Mouse (Mus musculus): ENCODE results near the gene Dnaaf5. TPM values are rescaled to one million over a fixed set of nuclear protein-coding genes. Genes with fewer than 3 reads are reported as not detected.
A peak's percentile ranks its signal among the peaks of the same experiment; 100 is the strongest.

Dnaaf5 gene
- polyA plus RNA-seq, 1 experiment from 2014 or later = 5.9 TPM

DNA sequence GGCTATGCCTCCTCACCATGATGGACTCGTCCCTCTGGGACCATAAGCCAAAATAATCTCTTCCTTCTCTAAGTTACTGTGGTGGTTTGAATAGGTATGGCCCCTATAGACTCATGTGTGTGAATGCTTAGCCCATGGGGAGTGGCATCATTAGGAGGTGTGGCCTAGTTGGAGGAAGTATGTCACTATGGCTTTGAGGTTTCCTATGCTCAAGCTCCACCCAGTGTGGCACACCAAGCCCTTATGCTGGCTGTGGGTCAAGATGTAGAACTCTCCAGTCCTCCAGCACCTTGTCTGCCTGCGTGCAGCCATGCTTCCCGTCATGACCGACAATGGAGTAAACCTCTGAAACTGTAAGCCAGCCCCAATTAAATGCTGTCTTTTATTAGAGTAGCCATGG is 4.3 kb upstream of the Dnaaf5 start:
- Histone ChIP-seq H3K4me2 (no peak overlapping the region), H3K4me1 (peaks cover 6% of the 10 kb centered on the region; the same call in 1 of the 2 replicates), H3K9ac (no peak overlapping the region), H3K36me3 (no peaks in the 10 kb centered on the region), H3K9me3 (no peaks in the 10 kb centered on the region), H3K27ac (no peak overlapping the region), H3K4me3 (replicated peaks) (no peak overlapping the region), H3K27me3 (replicated peaks) (no peaks in the 10 kb centered on the region)
- WGBS = 92% methylated on average over 4 of the region's 4 CpGs
- ATAC-seq (ENCODE audit: insufficient read depth, low FRiP score, low read depth) = no peak

DNA sequence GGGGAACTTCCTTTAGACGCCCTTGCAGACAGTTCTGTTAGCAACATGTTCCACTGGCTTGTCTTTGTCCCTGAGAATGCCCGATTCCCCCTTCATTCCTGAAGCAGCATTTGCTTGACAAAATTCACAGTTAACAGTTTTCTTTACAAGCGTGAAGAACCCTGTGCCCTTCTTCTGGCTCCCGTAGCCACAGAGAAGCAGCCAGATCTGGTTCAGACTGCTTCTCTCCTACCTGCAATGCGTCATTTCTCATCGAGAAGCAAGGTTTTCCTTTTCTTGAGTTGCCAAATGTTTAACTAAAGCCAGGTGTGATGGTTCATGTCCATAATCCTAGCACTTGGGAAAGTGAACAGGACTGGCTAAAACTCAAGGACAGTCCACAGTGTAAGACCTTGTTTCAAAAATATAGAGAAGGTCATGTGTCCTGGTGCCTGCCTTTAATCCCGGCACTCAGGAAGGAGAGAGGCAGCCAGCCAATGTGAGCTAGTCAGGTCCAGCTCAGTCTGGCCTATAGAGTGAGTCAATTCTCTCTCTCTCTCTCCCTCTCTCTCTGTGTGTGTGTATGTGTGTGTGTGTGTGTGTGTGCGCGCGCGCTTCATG is 3.4 kb upstream of the Dnaaf5 start:
- H3K9me3 ChIP-seq = no peaks in the 10 kb centered on the region
- no peak overlapping the region for H3K9ac ChIP-seq
- 79% methylated on average over 11 of the region's 11 CpGs for WGBS
- ATAC-seq (ENCODE audit: insufficient read depth, low FRiP score, low read depth) = no peak
- no peak overlapping the region for H3K4me2 ChIP-seq
- no peaks in the 10 kb centered on the region for H3K36me3 ChIP-seq
- H3K4me3 ChIP-seq (replicated peaks) = no peak overlapping the region
- no peaks in the 10 kb centered on the region for H3K27me3 ChIP-seq (replicated peaks)
- H3K4me1 ChIP-seq = peaks cover 8% of the 10 kb centered on the region; the same call in 1 of the 2 replicates
- H3K27ac ChIP-seq = no peak overlapping the region

GRCm38 (mm10) chr5:139147178-139148078 is 2.6 kb upstream of the Dnaaf5 start:
- Histone ChIP-seq H3K4me2 (no peak overlapping the region), H3K27ac (no peak overlapping the region), H3K36me3 (0 out of 2 replicates have a peak, but pooled peaks cover 1% of the 10 kb centered on the region), H3K4me1 (peaks cover 8% of the 10 kb centered on the region; the same call in 1 of the 2 replicates), H3K27me3 (replicated peaks) (no peaks in the 10 kb centered on the region), H3K9ac (no peak overlapping the region), H3K9me3 (no peaks in the 10 kb centered on the region), H3K4me3 (replicated peaks) (no peak overlapping the region)
- 90% methylated on average over 14 of the region's 14 CpGs for WGBS
- ATAC-seq (ENCODE audit: insufficient read depth, low FRiP score, low read depth) = no peak

DNA sequence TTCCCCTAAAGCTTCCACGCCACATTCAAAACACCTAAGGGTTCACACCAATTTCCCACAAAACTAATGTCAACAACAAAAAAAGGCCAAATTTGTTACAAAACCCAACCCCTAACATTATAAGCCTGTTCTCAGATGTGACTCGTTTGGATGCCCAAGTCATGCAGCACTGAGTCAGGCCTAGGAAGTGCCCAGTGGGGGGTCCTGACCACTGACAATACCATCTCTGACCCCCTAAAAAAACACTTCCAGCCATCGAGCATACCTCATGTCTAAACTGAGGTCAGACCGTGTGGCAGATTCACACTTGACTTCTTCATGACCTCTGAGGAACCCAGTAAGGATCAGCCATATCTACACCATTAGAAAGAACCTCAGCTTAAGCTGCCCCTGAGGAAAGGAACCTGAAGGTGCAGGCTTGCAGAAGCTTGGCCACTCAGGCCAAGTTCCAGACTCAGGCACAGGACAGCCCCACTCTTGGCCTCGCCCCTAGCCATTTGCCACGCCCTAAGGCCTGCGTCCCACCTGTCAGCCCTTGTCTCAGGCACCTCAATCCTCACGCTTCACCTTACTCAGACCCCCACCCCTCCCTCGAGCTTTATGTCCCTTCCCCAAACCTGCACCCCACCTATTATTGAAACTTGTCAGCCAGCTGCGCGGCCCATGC is 884 bp upstream of the Dnaaf5 start:
- ATAC-seq (ENCODE audit: insufficient read depth, low FRiP score, low read depth) = peak; percentile 47
- H3K4me1 ChIP-seq = peaks cover 8% of the 10 kb centered on the region; the same call in 1 of the 2 replicates
- H3K4me3 ChIP-seq (replicated peaks) = peak overlapping the region; percentile 55
- WGBS = 24% methylated on average over 11 of the region's 11 CpGs
- no peaks in the 10 kb centered on the region for H3K9me3 ChIP-seq
- peak overlapping the region; percentile 60 for H3K4me2 ChIP-seq
- H3K27ac ChIP-seq = peak overlapping the region; percentile 71
- H3K9ac ChIP-seq = no peak overlapping the region
- H3K27me3 ChIP-seq (replicated peaks) = no peaks in the 10 kb centered on the region
- H3K36me3 ChIP-seq = peaks cover 16% of the 10 kb centered on the region

DNA sequence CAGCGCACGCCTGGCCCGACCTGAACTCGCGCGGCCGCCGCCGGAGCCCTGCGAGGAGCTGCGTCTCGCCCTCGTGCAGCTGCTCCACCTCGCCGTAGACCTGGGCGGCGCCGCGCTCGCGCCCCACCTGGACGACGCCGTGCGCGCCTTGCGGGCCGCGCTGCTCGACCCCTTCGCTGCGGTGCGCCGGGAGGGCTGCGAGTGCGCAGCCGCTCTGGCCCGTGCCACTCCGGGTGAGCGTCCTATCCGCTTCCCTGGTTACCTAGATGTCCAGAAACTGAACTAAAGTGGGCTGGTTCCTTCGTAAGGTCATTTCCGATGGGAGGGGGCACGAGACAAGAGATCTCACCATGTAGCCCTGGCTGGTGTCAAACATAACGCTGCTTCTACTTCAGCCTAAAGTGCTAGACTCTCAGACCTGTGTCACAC is 594 bp downstream of the Dnaaf5 start:
- Histone ChIP-seq H3K36me3 (peaks cover 22% of the 10 kb centered on the region), H3K9ac (peak overlapping the region; percentile 47), H3K4me2 (peak overlapping the region; percentile 85), H3K4me3 (replicated peaks) (peak overlapping the region; percentile 55), H3K9me3 (no peaks in the 10 kb centered on the region), H3K4me1 (peaks cover 8% of the 10 kb centered on the region; the same call in 1 of the 2 replicates), H3K27me3 (replicated peaks) (no peaks in the 10 kb centered on the region), H3K27ac (peak overlapping the region; percentile 33)
- ATAC-seq (ENCODE audit: insufficient read depth, low FRiP score, low read depth) = peak; percentile 28
- under 1% methylated on average over 44 of the region's 45 CpGs for WGBS

DNA sequence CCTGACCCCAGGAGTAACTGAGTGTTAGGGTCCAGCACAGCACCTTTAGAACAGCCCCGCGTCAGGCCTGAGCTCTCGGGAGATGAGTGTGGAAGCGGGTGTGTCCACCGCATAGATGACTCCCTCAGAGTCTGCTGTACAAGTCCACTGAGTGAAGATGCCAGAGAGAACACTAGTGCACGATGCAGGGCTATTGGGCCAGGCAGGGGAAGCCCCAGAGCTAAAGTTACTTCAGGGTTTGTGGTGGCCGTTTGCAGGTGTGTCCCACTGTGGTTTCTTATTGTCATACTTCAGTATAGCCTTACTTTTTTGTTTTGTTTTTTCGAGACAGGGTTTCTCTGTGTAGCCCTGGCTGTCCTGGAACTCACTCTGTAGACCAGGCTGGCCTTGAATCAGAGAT is 10.9 kb downstream of the Dnaaf5 start:
- no peak overlapping the region for H3K4me3 ChIP-seq (replicated peaks)
- no peak overlapping the region for H3K27ac ChIP-seq
- 0 out of 2 replicates have a peak, but pooled peaks cover 32% of the 10 kb centered on the region for H3K36me3 ChIP-seq
- H3K9me3 ChIP-seq = no peaks in the 10 kb centered on the region
- WGBS = 81% methylated on average over 8 of the region's 8 CpGs
- H3K9ac ChIP-seq = no peak overlapping the region
- no peak for ATAC-seq (ENCODE audit: insufficient read depth, low FRiP score, low read depth)
- H3K4me2 ChIP-seq = no peak overlapping the region
- no peaks in the 10 kb centered on the region for H3K4me1 ChIP-seq
- no peaks in the 10 kb centered on the region for H3K27me3 ChIP-seq (replicated peaks)

DNA sequence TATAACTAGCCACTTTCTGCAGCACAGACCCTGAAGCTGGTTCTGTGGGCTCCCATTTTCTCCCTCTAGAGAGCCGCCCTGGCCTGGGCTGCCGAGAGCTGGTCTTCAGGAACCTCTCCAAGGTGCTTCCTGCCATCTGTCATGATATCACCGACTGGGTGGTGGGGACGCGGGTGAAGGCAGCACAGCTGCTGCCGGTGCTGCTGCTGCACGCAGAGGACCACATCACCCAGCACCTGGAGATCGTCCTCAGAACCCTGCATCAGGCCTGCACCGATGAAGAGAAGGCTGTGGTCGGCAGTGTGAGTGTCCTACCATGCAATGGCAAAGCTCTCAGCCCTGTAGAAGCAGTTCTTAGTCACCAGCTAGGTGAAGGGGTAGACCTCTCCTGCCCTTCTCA is 11.6 kb downstream of the Dnaaf5 start:
- Histone ChIP-seq H3K27ac (no peak overlapping the region), H3K9me3 (no peaks in the 10 kb centered on the region), H3K9ac (no peak overlapping the region), H3K27me3 (replicated peaks) (no peaks in the 10 kb centered on the region), H3K4me1 (no peaks in the 10 kb centered on the region), H3K4me2 (no peak overlapping the region), H3K36me3 (0 out of 2 replicates have a peak, but pooled peaks cover 33% of the 10 kb centered on the region), H3K4me3 (replicated peaks) (no peak overlapping the region)
- no peak for ATAC-seq (ENCODE audit: insufficient read depth, low FRiP score, low read depth)
- WGBS = 73% methylated on average over 10 of the region's 10 CpGs

DNA sequence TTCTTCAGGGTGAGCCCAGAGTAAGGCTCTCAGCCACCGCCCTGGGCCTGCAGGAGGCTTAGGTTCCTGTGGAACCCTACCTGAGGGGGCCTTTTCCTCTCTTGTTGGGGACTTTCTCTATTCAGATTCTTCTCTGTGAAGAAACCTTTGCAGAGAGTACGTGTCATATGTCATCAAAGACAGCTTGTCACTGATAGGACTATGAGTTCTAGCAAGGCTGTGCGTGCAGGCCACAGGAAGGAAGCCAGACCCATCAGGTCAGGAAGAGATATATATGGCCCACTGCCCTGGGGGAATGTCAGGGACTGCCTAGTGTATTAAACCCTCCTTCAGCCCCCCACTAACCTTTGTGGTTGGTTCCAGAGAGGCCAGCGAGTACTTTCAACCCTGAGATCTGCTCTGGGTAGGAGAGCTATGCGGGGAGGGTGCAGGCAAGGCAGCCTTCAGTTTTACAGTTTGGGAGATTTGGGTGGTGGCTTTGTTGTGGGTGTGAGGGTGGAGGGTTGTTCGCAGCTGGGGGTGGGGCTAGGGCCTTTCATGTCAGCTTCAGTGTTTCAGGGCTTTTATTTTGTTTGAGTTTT is 16.8 kb downstream of the Dnaaf5 start:
- Histone ChIP-seq H3K4me1 (no peaks in the 10 kb centered on the region), H3K4me2 (no peak overlapping the region), H3K4me3 (replicated peaks) (no peak overlapping the region), H3K27ac (no peak overlapping the region), H3K9me3 (no peaks in the 10 kb centered on the region), H3K36me3 (0 out of 2 replicates have a peak, but pooled peaks cover 47% of the 10 kb centered on the region), H3K27me3 (replicated peaks) (no peaks in the 10 kb centered on the region), H3K9ac (no peak overlapping the region)
- WGBS = 82% methylated on average over 6 of the region's 6 CpGs
- no peak for ATAC-seq (ENCODE audit: insufficient read depth, low FRiP score, low read depth)

- Histone ChIP-seq H3K4me3 (replicated peaks) (no peak overlapping the region), H3K36me3 (peaks cover 50% of the 10 kb centered on the region; the same call in 1 of the 2 replicates), H3K27ac (no peak overlapping the region), H3K9ac (no peak overlapping the region), H3K4me1 (no peaks in the 10 kb centered on the region), H3K9me3 (no peaks in the 10 kb centered on the region), H3K4me2 (no peak overlapping the region), H3K27me3 (replicated peaks) (no peaks in the 10 kb centered on the region)
- WGBS = 74% methylated on average over 1 of the region's 1 CpGs
- ATAC-seq (ENCODE audit: insufficient read depth, low FRiP score, low read depth) = no peak
Measured at GRCm38 (mm10) chr5:139167548-139167947, 17.5 kb downstream of the Dnaaf5 start.

DNA sequence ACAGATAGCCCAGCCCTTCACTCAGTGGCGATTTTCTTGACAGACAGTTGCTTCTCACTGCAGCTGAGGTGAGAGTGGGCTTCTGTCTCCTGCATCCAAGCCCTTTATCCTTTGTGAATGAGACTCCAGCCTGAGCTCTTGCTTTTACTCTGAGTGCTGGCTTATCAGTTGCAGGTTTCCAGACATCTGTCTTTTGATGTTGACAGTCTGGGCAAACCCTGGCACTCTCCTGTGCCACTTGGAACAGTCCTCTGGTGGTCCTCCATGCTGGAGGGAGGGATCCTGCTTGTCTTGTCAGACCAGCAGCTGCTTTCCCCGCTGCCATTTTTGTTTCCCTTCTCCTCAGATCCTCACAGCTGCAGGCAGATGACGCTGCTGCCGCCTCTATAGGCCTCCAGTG is 21.9 kb downstream of the Dnaaf5 start:
- H3K4me3 ChIP-seq (replicated peaks) = no peak overlapping the region
- peaks cover 27% of the 10 kb centered on the region; the same call in 1 of the 2 replicates for H3K36me3 ChIP-seq

GRCm38 (mm10) chr5:139174141-139174540 is 24.1 kb downstream of the Dnaaf5 start:
- no peak overlapping the region for H3K9ac ChIP-seq
- ATAC-seq (ENCODE audit: insufficient read depth, low FRiP score, low read depth) = no peak
- 0 out of 2 replicates have a peak overlapping the region, but pooled peaks have one; percentile 35 for H3K27ac ChIP-seq
- H3K4me2 ChIP-seq = no peak overlapping the region
- H3K9me3 ChIP-seq = no peaks in the 10 kb centered on the region
- no peak overlapping the region for H3K4me3 ChIP-seq (replicated peaks)
- 0 out of 2 replicates have a peak, but pooled peaks cover 5% of the 10 kb centered on the region for H3K4me1 ChIP-seq
- WGBS = 22% methylated on average over 10 of the region's 10 CpGs
- no peaks in the 10 kb centered on the region for H3K27me3 ChIP-seq (replicated peaks)
- H3K36me3 ChIP-seq = peaks cover 18% of the 10 kb centered on the region; the same call in 1 of the 2 replicates

More for the DNA sequence above, 21.9 kb downstream of the Dnaaf5 start:
- H3K9me3 ChIP-seq = no peaks in the 10 kb centered on the region
- WGBS = 93% methylated on average over 4 of the region's 4 CpGs
- no peaks in the 10 kb centered on the region for H3K27me3 ChIP-seq (replicated peaks)
- no peak overlapping the region for H3K4me2 ChIP-seq
- H3K4me1 ChIP-seq = 0 out of 2 replicates have a peak, but pooled peaks cover 5% of the 10 kb centered on the region
- ATAC-seq (ENCODE audit: insufficient read depth, low FRiP score, low read depth) = no peak
- H3K9ac ChIP-seq = no peak overlapping the region
- no peak overlapping the region for H3K27ac ChIP-seq
